Mouse (Mus musculus): ENCODE measurements around the gene Terf2. TPM values are rescaled to one million over a fixed set of nuclear protein-coding genes. Genes with fewer than 3 reads are reported as not detected.
"Not testable (repeated sequence)": the region's sequence is repeated elsewhere in the genome, so short reads cannot be mapped to it uniquely, and the experiment has no call there.

The Terf2 gene
- total RNA-seq, 2 experiments from 2014 or later, result 22.2 to 28.1 TPM

- no peak for ATAC-seq (replicated peaks; ENCODE audit: low FRiP score, poor library complexity, severe bottlenecking)
These were observed 22.6 kb downstream of the Terf2 start for GRCm38 (mm10) chr8:107073706-107074105.

GRCm38 (mm10) chr8:107065511-107066496 lies 30.5 kb downstream of the Terf2 start, which contains the start of gene Tmed6:
Tmed6 (minus strand) TSS chr8:107065644.
- ATAC-seq (replicated peaks; ENCODE audit: low FRiP score, poor library complexity, severe bottlenecking), result peak; percentile 86

GRCm38 (mm10) chr8:107062613-107063012 lies 33.7 kb downstream of the Terf2 start:
- ATAC-seq (replicated peaks; ENCODE audit: low FRiP score, poor library complexity, severe bottlenecking), result no peak

- ATAC-seq (replicated peaks; ENCODE audit: low FRiP score, poor library complexity, severe bottlenecking), result peak; percentile 48
These were observed 39.4 kb downstream of the Terf2 start for GRCm38 (mm10) chr8:107056973-107057369.

- peak; percentile 97 for ATAC-seq (replicated peaks; ENCODE audit: low FRiP score, poor library complexity, severe bottlenecking)
These were observed 40.0 kb downstream of the Terf2 start, which contains the start of the genes Cog8 and Nip7 for GRCm38 (mm10) chr8:107056076-107056972. Cog8 (minus strand) TSS chr8:107056689. Nip7 (plus strand) TSS chr8:107056877.

- no peak for ATAC-seq (replicated peaks; ENCODE audit: low FRiP score, poor library complexity, severe bottlenecking)
These were observed 44.3 kb downstream of the Terf2 start for GRCm38 (mm10) chr8:107052046-107052445.

GRCm38 (mm10) chr8:107049480-107049879 lies 46.9 kb downstream of the Terf2 start:
- ATAC-seq (replicated peaks; ENCODE audit: low FRiP score, poor library complexity, severe bottlenecking), result no peak

- ATAC-seq (replicated peaks; ENCODE audit: low FRiP score, poor library complexity, severe bottlenecking), result peak; percentile 40; the same call in 1 of the 2 replicates
These were observed 48.0 kb downstream of the Terf2 start, which contains the start of gene Pdf for GRCm38 (mm10) chr8:107048061-107048941. Pdf (minus strand) TSS chr8:107048614.

GRCm38 (mm10) chr8:107046976-107047375 lies 49.4 kb downstream of the Terf2 start:
- no peak for ATAC-seq (replicated peaks; ENCODE audit: low FRiP score, poor library complexity, severe bottlenecking)

- no peak for ATAC-seq (replicated peaks; ENCODE audit: low FRiP score, poor library complexity, severe bottlenecking)
These were observed 50.9 kb downstream of the Terf2 start for GRCm38 (mm10) chr8:107045478-107045877.

GRCm38 (mm10) chr8:107040632-107041031 lies 55.7 kb downstream of the Terf2 start:
- ATAC-seq (replicated peaks; ENCODE audit: low FRiP score, poor library complexity, severe bottlenecking), result no peak

GRCm38 (mm10) chr8:107036626-107037025 lies 59.7 kb downstream of the Terf2 start:
- ATAC-seq (replicated peaks; ENCODE audit: low FRiP score, poor library complexity, severe bottlenecking), result no peak

GRCm38 (mm10) chr8:107035641-107036040 lies 60.7 kb downstream of the Terf2 start:
- no peak for ATAC-seq (replicated peaks; ENCODE audit: low FRiP score, poor library complexity, severe bottlenecking)

GRCm38 (mm10) chr8:107033609-107034008 lies 62.7 kb downstream of the Terf2 start:
- not testable (repeated sequence) for ATAC-seq (replicated peaks; ENCODE audit: low FRiP score, poor library complexity, severe bottlenecking)

- peak; percentile 70 for ATAC-seq (replicated peaks; ENCODE audit: low FRiP score, poor library complexity, severe bottlenecking)
These were observed 64.7 kb downstream of the Terf2 start for GRCm38 (mm10) chr8:107031577-107032090.

- ATAC-seq (replicated peaks; ENCODE audit: low FRiP score, poor library complexity, severe bottlenecking), result peak; percentile 88
These were observed 65.4 kb downstream of the Terf2 start, which contains the start of gene Vps4a for GRCm38 (mm10) chr8:107030650-107031576. Vps4a (plus strand) TSS chr8:107031222.

GRCm38 (mm10) chr8:107030058-107030457 lies 66.3 kb downstream of the Terf2 start:
- no peak for ATAC-seq (replicated peaks; ENCODE audit: low FRiP score, poor library complexity, severe bottlenecking)

- ATAC-seq (replicated peaks; ENCODE audit: low FRiP score, poor library complexity, severe bottlenecking), result no peak
These were observed 67.0 kb downstream of the Terf2 start for GRCm38 (mm10) chr8:107029310-107029709.
